Mouse (Mus musculus) hindbrain, embryonic 12.5 days (tissue): ENCODE results near the gene Cir1. TPM values are rescaled to one million over a fixed set of nuclear protein-coding genes. Genes with fewer than 3 reads are reported as not detected.

Experiments used
- ATAC-seq: fragments of 200-750 bp; cut with Nextera tagmentation; 2 replicates; pipeline ENCODE4 v1.8.0; 2017; ENCODE audit warnings: moderate TSS enrichment; ENCODE audit not compliant: low FRiP score
- H3K27ac ChIP-seq: fragments of 300-500 bp; sonication (generic); 2 replicates; pipeline ENCODE4 v1.5.1; 2016; ENCODE audit warnings: mild to moderate bottlenecking
- H3K27me3 ChIP-seq: fragments of 300-500 bp; sonication (generic); 2 replicates; pipeline ENCODE4 v1.6.1; 2016; ENCODE audit warnings: mild to moderate bottlenecking
- H3K36me3 ChIP-seq: fragments of 300-500 bp; sonication (generic); 2 replicates; pipeline ENCODE4 v1.6.1; 2016; ENCODE audit warnings: mild to moderate bottlenecking
- H3K4me1 ChIP-seq: fragments of 300-500 bp; sonication (generic); 2 replicates; pipeline ENCODE4 v1.6.1; 2016
- H3K4me2 ChIP-seq: fragments of 300-500 bp; sonication (generic); replicated peaks from 2 replicates; pipeline ENCODE4 v1.6.1; 2016; ENCODE audit warnings: mild to moderate bottlenecking
- H3K4me3 ChIP-seq: fragments of 300-500 bp; sonication (generic); 2 replicates; pipeline ENCODE4 v1.5.1; 2016; ENCODE audit warnings: mild to moderate bottlenecking
- H3K9ac ChIP-seq: fragments of 300-500 bp; sonication (generic); 2 replicates; pipeline ENCODE4 v1.6.1; 2016; ENCODE audit warnings: mild to moderate bottlenecking, moderate library complexity
- H3K9me3 ChIP-seq: fragments of 300-500 bp; sonication (generic); replicated peaks from 2 replicates; pipeline ENCODE4 v1.6.1; 2016; ENCODE audit warnings: mild to moderate bottlenecking
- WGBS: fragments of 180-500 bp; shearing (Covaris S2); methylation state at CpG from one replicate; pipeline ENCODE4 v1.1.7; 2016; 5-methylcytosine and 5-hydroxymethylcytosine counted together
- polyA plus RNA-seq: library from polyadenylated mRNA; unstranded; fragments of >200 nt; fragmentation: Nextera tagmentation; extraction: Ambion mirVana; gene quantifications from 2 replicates; pipeline ENCODE4 v1.2.1, GENCODE M21; 2016

Cir1 gene
- polyA plus RNA-seq, 1 experiment from 2014 or later, result 28.4 TPM

DNA sequence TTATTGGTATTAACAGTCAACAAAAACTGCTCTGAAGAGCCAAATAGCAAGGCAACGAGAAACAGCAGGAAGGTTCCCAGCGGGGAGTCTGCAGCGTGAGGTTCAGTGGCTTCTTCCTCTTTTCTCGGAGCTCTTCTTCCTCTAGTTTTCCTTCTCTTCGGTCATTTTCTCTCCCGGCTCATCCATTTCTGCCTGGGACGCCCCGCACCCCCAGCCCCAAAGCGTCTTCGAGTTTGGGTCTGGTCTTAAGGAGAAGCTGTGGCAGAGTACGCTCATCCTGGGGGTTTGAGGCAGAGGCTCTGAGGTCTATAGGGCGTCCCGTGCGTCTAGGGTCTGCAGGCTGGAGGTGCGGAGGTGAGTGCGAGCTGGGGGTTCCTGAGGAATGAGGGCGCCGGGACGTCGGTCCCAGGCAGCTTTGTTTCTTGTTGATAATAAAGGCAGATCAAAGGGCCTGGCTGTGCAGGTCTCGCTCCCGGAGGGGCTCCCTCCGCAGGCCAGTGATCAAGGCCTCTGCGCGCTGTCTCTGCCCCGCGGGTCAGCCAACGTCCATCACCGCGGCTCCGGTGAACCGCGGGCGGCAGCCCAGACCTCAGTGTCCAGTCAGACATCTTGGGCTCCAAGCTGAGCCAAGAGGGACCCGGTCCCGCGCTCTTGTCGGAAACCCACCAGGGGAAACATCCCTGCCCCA lies 35.3 kb downstream of the Cir1 start:
- Histone ChIP-seq H3K36me3 (no peaks in the 10 kb centered on the region), H3K27ac (peak overlapping the region; percentile 14), H3K4me3 (peak overlapping the region; percentile 29), H3K4me1 (peaks cover 52% of the 10 kb centered on the region), H3K4me2 (peak overlapping the region; percentile 46), H3K27me3 (peaks cover 67% of the 10 kb centered on the region), H3K9ac (peak overlapping the region; percentile 48), H3K9me3 (no peaks in the 10 kb centered on the region)
- under 1% methylated on average over 38 of the region's 38 CpGs for WGBS
- no peak for ATAC-seq

DNA sequence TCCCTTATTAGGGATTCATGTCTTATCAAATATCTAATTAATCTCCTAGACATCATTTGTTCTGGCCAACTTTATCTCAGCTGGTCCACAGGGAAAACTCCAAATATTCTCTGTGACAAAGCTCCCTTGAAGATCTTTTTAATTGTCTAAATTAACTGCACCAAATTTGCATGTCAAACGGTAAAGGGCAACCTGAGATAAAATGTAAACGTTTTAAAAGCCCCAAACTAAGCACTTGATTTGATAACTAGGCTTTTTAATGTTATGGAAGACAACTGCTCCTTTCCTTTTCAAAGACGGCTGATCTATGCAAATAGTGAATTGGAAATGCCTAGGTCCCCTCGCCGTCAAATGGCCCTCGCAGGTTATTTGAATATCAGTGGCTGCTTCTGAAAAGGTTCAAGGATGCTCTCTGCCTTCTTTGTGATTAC lies 36.3 kb downstream of the Cir1 start:
- Histone ChIP-seq H3K4me2 (0 out of 2 replicates have a peak overlapping the region, but pooled peaks have one; percentile 46), H3K4me3 (no peak overlapping the region), H3K4me1 (peaks cover 60% of the 10 kb centered on the region), H3K27ac (no peak overlapping the region), H3K36me3 (no peaks in the 10 kb centered on the region), H3K9ac (no peak overlapping the region), H3K9me3 (no peaks in the 10 kb centered on the region), H3K27me3 (peaks cover 67% of the 10 kb centered on the region)
- no peak for ATAC-seq
- WGBS, result under 1% methylated on average over 6 of the region's 6 CpGs

DNA sequence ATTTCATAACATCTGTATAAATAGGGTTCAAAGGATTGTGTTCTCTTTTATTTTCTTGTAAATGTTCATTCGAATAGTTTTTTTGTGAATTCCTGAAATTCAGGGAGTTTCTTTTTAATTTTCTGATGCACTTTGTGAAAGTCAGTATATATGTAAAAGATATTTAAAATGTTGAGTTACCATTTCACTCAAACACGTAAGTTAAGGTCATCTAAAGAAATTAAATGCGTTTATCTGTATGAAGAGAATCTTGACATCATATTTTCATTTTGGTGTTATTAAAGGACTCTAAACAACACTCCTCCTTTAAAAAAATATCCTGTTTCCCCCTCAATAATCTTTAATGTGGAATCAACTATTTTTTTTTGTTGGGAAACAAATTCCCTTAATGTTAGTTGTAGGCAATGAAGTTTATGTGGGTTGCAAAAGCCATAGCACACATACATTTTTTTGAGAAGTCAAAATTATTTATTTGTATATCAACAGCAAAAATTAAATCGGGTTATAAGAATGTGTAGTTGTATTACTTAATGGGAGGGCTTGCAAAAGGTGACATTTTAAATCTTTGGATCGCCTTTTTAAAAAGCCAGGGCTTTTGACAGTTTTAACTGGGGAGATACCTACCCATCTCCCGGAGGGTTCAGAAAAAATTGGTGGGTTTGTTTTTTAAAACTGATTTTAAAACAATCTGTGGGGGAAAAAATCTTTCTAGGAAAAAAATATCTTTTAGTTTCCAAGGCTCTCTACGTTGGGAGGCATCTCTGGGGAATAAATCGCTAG lies 37.0 kb downstream of the Cir1 start:
- no peak overlapping the region for H3K4me3 ChIP-seq
- no peaks in the 10 kb centered on the region for H3K9me3 ChIP-seq
- no peaks in the 10 kb centered on the region for H3K36me3 ChIP-seq
- ATAC-seq, result no peak
- H3K27me3 ChIP-seq, result peaks cover 67% of the 10 kb centered on the region
- H3K9ac ChIP-seq, result no peak overlapping the region
- peaks cover 60% of the 10 kb centered on the region for H3K4me1 ChIP-seq
- no peak overlapping the region for H3K4me2 ChIP-seq
- WGBS, result 10% methylated on average over 8 of the region's 8 CpGs
- no peak overlapping the region for H3K27ac ChIP-seq

DNA sequence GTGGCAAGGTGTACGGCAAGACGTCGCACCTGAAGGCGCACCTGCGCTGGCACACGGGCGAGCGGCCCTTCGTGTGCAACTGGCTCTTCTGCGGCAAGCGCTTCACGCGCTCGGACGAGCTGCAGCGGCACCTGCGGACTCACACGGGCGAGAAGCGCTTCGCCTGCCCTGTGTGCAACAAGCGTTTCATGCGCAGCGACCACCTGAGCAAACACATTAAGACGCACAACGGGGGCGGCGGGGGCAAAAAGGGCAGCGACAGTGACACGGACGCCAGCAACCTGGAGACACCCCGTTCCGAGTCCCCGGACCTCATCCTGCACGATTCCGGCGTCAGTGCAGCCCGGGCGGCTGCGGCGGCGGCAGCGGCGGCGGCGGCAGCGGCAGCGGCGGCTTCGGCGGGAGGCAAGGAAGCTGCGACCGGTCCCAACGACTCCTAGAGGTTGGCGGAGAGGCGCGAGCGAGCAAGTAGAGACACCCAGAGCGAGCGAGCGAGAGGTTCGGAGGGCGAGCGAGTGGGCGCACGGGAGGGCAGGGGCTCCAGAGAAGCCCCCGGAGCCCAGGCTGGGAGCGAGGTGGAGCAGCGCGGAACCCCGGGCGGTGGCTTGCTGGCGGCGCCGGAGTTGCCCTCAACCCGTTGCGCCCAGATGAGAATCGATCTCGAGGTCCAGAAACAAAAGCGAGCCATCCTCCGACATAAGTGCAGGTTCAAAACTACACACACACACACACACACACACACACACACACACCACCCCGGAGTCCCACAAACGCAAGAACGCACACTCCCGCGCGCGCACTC lies 38.2 kb downstream of the Cir1 start:
- Histone ChIP-seq H3K36me3 (no peaks in the 10 kb centered on the region), H3K27ac (peak overlapping the region; percentile 17; the same call in 1 of the 2 replicates), H3K9ac (peak overlapping the region; percentile 68), H3K4me2 (peak overlapping the region; percentile 67), H3K4me1 (peaks cover 60% of the 10 kb centered on the region), H3K4me3 (peak overlapping the region; percentile 47), H3K9me3 (no peaks in the 10 kb centered on the region), H3K27me3 (peaks cover 70% of the 10 kb centered on the region)
- no peak for ATAC-seq
- WGBS, result under 1% methylated on average over 86 of the region's 88 CpGs

DNA sequence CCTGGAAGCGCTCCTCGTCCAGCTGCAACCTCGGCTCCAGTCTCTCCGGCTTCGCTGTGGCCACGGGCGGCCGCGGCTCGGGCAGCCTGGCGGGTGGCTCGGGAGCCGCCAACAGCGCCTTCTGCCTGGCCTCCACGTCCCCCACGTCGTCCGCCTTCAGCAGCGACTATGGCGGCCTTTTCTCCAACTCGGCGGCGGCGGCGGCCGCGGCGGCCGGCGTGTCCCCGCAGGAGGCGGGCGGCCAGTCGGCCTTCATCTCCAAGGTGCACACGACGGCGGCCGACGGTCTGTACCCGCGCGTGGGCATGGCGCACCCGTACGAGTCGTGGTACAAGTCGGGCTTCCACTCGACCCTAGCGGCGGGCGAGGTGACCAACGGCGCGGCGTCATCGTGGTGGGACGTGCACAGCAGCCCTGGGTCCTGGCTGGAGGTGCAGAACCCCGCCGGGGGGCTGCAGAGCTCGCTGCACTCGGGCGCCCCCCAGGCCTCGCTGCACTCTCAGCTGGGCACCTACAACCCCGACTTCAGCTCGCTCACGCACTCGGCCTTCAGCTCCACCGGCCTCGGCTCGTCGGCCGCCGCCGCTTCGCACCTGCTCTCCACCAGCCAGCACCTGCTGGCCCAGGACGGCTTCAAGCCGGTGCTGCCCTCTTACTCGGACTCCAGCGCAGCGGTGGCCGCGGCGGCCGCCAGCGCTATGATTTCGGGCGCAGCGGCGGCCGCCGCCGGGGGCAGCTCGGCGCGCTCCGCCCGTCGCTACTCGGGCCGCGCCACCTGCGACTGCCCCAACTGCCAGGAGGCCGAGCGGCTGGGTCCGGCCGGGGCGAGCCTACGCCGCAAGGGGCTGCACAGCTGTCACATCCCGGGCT lies 39.0 kb downstream of the Cir1 start:
- Histone ChIP-seq H3K27me3 (peaks cover 69% of the 10 kb centered on the region), H3K9me3 (no peaks in the 10 kb centered on the region)

DNA sequence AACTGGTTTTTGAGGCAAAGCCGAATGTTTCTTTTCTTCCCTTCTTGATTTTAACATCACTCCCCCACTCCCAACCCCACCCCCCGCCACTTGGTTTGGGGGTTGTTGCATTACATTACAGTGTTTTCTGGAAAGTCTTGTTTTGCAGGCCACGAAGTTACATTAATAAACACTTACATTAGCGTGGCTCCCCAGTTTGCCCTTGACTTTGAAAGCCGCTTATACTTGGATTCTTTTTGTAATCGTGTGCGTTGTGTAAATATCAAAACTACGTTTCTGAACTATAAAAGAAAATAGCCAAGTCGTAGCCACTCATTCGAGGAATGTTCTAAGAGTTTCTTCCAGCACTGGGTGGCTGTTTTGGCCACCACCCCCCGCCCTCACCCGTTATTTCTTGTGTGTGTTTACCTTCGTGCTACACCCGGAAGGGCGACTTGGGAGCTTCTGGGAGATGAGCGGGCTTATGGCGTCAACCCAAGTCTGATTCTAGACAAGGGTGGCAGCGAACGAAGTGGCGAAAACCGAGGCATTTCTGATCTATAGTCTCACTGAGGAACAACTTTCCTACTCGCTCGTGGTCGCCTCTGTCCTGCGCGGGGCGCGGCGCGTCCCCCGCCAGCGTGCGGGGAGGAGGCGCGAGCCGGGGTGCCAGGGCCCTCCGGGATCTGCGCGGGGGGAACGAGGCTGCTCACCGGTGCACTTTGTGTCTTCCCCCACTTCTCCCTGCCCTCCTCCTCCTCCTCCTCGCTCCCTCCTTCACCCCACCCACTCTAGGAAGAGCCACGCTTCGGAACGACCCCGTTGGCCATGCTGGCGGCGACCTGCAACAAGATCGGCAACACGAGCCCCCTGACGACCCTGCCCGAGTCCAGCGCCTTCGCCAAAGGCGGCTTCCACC lies 39.9 kb downstream of the Cir1 start:
- WGBS, result under 1% methylated on average over 54 of the region's 55 CpGs
- no peak for ATAC-seq
- H3K4me1 ChIP-seq, result peaks cover 52% of the 10 kb centered on the region
- no peaks in the 10 kb centered on the region for H3K36me3 ChIP-seq
- H3K4me2 ChIP-seq, result peak overlapping the region; percentile 67
- H3K9me3 ChIP-seq, result no peaks in the 10 kb centered on the region
- peak overlapping the region; percentile 47 for H3K4me3 ChIP-seq
- H3K9ac ChIP-seq, result peak overlapping the region; percentile 68
- peaks cover 73% of the 10 kb centered on the region for H3K27me3 ChIP-seq
- H3K27ac ChIP-seq, result peak overlapping the region; percentile 40; the same call in 1 of the 2 replicates

More for the DNA sequence above, 39.0 kb downstream of the Cir1 start:
- under 1% methylated on average over 101 of the region's 110 CpGs for WGBS
- H3K4me3 ChIP-seq, result peak overlapping the region; percentile 47
- peak overlapping the region; percentile 68 for H3K9ac ChIP-seq
- H3K4me1 ChIP-seq, result peaks cover 55% of the 10 kb centered on the region
- H3K36me3 ChIP-seq, result no peaks in the 10 kb centered on the region
- H3K27ac ChIP-seq, result peak overlapping the region; percentile 40; the same call in 1 of the 2 replicates
- peak overlapping the region; percentile 67 for H3K4me2 ChIP-seq
- peak; percentile 36; the same call in 1 of the 2 replicates for ATAC-seq

DNA sequence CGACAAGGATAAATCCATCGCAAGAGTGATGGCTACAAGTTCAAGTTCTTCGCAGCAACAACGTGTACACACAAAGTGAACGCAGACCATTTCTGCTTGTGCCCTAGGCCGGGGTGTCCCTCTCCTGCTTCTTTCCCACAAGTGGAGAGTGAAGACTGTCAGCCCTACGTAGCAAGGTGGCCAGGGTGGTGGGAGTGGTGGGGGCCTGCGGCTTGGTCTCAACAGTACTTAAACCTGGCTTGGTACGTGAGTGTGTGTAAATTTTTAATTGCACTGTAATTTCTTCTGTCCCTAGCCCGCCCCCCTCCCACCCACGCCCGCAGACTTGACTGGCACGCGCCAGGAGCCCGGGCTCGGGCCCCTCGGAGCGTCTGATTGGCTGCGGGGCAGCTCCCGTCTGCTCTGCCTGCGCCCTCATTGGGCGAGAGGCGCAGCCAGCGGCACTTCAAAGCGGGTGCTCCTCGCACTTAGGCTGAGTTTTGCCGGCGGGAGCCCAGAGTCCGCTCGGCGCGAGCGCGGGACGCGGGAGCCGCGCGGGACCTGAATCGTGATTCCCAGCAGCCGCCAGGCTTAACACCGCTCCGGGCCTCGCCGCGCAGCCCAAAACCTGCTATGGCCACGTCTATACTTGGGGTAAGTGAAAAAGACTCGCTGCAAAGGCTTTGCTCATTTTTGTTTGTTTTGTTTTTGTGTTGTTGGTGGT lies 40.9 kb downstream of the Cir1 start, which contains the start of gene Sp9:
Sp9 (plus strand) TSS at position 467 of the 703 bp plus-strand sequence.
- peak within 1 kb of the TSS; percentile 47 for H3K4me3 ChIP-seq
- H3K36me3 ChIP-seq, result no peaks in the 10 kb centered on the region
- H3K4me2 ChIP-seq, result peak within 1 kb of the TSS; percentile 67
- peaks cover 74% of the 10 kb centered on the region for H3K27me3 ChIP-seq
- H3K9ac ChIP-seq, result peak within 1 kb of the TSS; percentile 68
- H3K27ac ChIP-seq, result no peak within 1 kb of the TSS; the same call in 1 of the 2 replicates
- H3K4me1 ChIP-seq, result peaks cover 44% of the 10 kb centered on the region
- H3K9me3 ChIP-seq, result no peaks in the 10 kb centered on the region
- ATAC-seq, result peak; percentile 76
- under 1% methylated on average over 48 of the region's 48 CpGs for WGBS

DNA sequence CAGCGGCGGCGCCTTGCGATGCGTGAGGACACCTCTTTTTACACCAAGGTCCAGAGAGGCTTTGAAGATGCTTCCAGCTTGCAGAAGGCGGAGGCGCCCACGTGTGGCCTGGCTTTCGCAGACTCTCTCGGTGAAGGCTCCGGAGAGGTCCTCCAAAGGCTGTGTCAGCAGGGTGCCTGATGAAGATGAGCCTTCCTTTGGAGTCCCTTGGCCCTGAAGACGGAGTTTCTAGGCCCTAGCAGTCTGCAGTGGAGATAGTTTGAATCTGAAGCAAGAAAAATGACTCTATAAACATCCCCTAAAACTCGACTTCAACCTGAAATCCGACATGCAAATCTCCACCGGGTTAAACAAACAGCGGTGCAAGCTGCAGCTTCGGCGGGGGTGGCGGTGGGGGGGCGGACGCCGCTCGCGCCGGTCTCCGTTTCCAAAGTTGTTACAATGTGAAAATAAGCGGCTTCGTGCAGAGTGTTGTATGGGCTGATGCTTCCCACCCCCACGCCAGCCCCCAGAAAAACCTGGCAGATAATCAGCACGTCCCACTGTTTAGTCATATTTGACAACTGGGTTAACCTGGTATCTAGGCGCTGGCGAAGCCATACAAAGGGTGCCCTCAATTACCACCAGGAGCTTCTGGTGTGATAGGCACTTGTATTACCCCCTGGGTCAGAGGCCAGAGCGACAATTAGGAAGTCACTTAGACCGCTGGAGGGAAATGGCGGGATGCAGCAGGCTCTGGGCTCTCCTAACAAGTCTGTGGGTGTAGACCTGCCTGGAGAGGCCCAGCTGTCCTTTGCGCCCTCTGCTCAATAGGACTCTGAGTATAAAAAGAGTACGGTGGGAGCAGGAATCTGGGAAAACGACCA lies 41.7 kb downstream of the Cir1 start:
- no peaks in the 10 kb centered on the region for H3K36me3 ChIP-seq
- H3K27ac ChIP-seq, result no peak overlapping the region
- WGBS, result under 1% methylated on average over 38 of the region's 38 CpGs

DNA sequence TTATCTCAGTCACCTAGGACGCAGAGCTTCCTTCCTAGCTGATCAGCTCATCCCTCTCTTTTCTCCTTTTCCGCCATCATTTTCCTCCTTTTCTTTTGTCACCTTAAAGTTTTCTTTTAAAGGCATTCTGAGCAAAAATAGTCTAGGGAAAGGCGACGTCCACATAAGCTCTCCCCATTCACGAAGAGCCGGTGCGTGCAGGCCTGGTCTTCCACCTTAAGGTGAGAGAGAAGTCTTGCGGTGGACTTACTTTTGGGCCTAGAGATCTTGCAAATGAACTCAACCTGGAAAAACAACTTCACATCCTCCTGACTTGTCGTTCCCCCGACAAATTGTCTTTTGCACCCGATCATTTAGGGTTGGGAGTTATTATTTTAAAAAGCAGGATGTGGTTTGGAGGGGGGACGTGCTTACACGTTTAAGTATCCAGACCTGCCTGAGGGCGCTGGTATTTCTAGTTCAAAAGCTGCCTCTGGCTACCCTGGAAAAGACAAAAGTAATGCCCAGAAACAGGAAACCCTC lies 42.4 kb downstream of the Cir1 start:
- H3K4me1 ChIP-seq, result peaks cover 44% of the 10 kb centered on the region
- no peak for ATAC-seq
- no peaks in the 10 kb centered on the region for H3K9me3 ChIP-seq
- WGBS, result 1% methylated on average over 14 of the region's 14 CpGs
- H3K4me3 ChIP-seq, result 0 out of 2 replicates have a peak overlapping the region, but pooled peaks have one; percentile 3
- no peaks in the 10 kb centered on the region for H3K36me3 ChIP-seq
- no peak overlapping the region for H3K27ac ChIP-seq
- no peak overlapping the region for H3K9ac ChIP-seq
- H3K4me2 ChIP-seq, result peak overlapping the region; percentile 67
- peaks cover 85% of the 10 kb centered on the region for H3K27me3 ChIP-seq

More for the DNA sequence above, 41.7 kb downstream of the Cir1 start:
- Histone ChIP-seq H3K4me1 (peaks cover 44% of the 10 kb centered on the region), H3K4me2 (peak overlapping the region; percentile 67), H3K4me3 (peak overlapping the region; percentile 3; the same call in 1 of the 2 replicates), H3K27me3 (peaks cover 78% of the 10 kb centered on the region), H3K9me3 (no peaks in the 10 kb centered on the region), H3K9ac (no peak overlapping the region)
- peak; percentile 38; the same call in 1 of the 2 replicates for ATAC-seq
